Mouse (Mus musculus) hindbrain, embryonic 13.5 days (tissue): ENCODE results near the gene Plcg2. TPM values are rescaled to one million over a fixed set of nuclear protein-coding genes. Genes with fewer than 3 reads are reported as not detected.

ENCODE experiments used
- ATAC-seq: fragments of 200-750 bp; cut with Nextera tagmentation; 2 replicates; pipeline ENCODE4 v1.8.0; 2017; ENCODE audit warnings: moderate TSS enrichment; ENCODE audit not compliant: low FRiP score
- H3K27ac ChIP-seq: fragments of 300-500 bp; sonication (generic); 2 replicates; pipeline ENCODE4 v1.5.1; 2015; ENCODE audit warnings: inconsistent platforms, mild to moderate bottlenecking, moderate library complexity
- H3K27me3 ChIP-seq: fragments of 300-500 bp; sonication (generic); 2 replicates; pipeline ENCODE4 v1.6.1; 2015; ENCODE audit warnings: mild to moderate bottlenecking, inconsistent platforms
- H3K36me3 ChIP-seq: fragments of 300-500 bp; sonication (generic); 2 replicates; pipeline ENCODE4 v1.6.1; 2015; ENCODE audit warnings: mild to moderate bottlenecking, inconsistent platforms
- H3K4me1 ChIP-seq: fragments of 300-500 bp; sonication (generic); replicated peaks from 2 replicates; pipeline ENCODE4 v1.6.1; 2015; ENCODE audit warnings: inconsistent platforms
- H3K4me2 ChIP-seq: fragments of 300-500 bp; sonication (generic); 2 replicates; pipeline ENCODE4 v1.6.1; 2015; ENCODE audit warnings: inconsistent platforms, mild to moderate bottlenecking, moderate library complexity
- H3K4me3 ChIP-seq: fragments of 300-500 bp; sonication (generic); 2 replicates; pipeline ENCODE4 v1.5.1; 2015; ENCODE audit warnings: mild to moderate bottlenecking, inconsistent platforms
- H3K9ac ChIP-seq: fragments of 300-500 bp; sonication (generic); 2 replicates; pipeline ENCODE4 v1.6.1; 2015; ENCODE audit warnings: mild to moderate bottlenecking, inconsistent platforms
- H3K9me3 ChIP-seq: fragments of 300-500 bp; sonication (generic); 2 replicates; pipeline ENCODE4 v1.6.1; 2016; ENCODE audit warnings: inconsistent platforms
- WGBS: fragments of 180-500 bp; shearing (Covaris S2); methylation state at CpG from one replicate; pipeline ENCODE4 v1.1.7; 2015; 5-methylcytosine and 5-hydroxymethylcytosine counted together
- polyA plus RNA-seq: library from polyadenylated mRNA; unstranded; fragments of >200 nt; fragmentation: Nextera tagmentation; extraction: Ambion mirVana; gene quantifications from 2 replicates; pipeline ENCODE4 v1.2.1, GENCODE M21; 2015

The Plcg2 gene
- polyA plus RNA-seq, 1 experiment from 2014 or later = 1.3 TPM

GRCm38 (mm10) chr8:117529177-117529576, 31.1 kb downstream of the Plcg2 start:
- Histone ChIP-seq H3K4me3 (no peak overlapping the region), H3K9me3 (no peaks in the 10 kb centered on the region), H3K4me1 (peaks cover 6% of the 10 kb centered on the region), H3K27ac (no peak overlapping the region), H3K9ac (no peak overlapping the region), H3K27me3 (no peaks in the 10 kb centered on the region), H3K36me3 (no peaks in the 10 kb centered on the region), H3K4me2 (no peak overlapping the region)
- 80% methylated on average over 5 of the region's 5 CpGs for WGBS
- no peak for ATAC-seq

GRCm38 (mm10) chr8:117532381-117532972, 34.4 kb downstream of the Plcg2 start:
- Histone ChIP-seq H3K4me1 (no peaks in the 10 kb centered on the region), H3K4me3 (no peak overlapping the region), H3K4me2 (no peak overlapping the region), H3K9ac (no peak overlapping the region), H3K27ac (no peak overlapping the region), H3K27me3 (no peaks in the 10 kb centered on the region), H3K9me3 (0 out of 2 replicates have a peak, but pooled peaks cover 3% of the 10 kb centered on the region), H3K36me3 (no peaks in the 10 kb centered on the region)
- 91% methylated on average over 15 of the region's 15 CpGs for WGBS
- no peak for ATAC-seq

GRCm38 (mm10) chr8:117536862-117537261, 38.8 kb downstream of the Plcg2 start:
- Histone ChIP-seq H3K27me3 (no peaks in the 10 kb centered on the region), H3K9me3 (0 out of 2 replicates have a peak, but pooled peaks cover 3% of the 10 kb centered on the region), H3K9ac (no peak overlapping the region), H3K4me2 (no peak overlapping the region), H3K4me3 (no peak overlapping the region), H3K4me1 (no peaks in the 10 kb centered on the region), H3K27ac (no peak overlapping the region), H3K36me3 (no peaks in the 10 kb centered on the region)
- 83% methylated on average over 6 of the region's 6 CpGs for WGBS
- no peak for ATAC-seq

DNA sequence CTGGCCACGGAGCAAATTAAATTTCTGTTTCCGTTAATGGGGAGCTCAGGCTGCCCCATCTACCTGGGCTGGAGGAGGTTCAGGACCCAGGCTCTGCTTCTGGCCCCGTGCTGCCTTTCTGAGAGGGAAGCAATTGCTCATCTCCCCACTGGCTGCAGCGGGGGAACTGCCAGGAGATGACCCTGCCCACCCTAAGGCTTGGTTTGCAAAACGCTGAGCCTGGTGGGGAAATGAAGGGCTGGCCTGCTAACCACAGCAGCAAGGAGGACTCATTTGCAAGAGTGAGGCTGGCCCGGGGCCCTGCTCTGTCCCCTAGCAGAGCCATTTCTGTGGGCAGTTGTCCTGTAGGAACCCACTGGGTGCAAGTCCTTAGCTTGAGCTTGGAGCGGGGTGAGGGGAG, 39.7 kb downstream of the Plcg2 start:
- 72% methylated on average over 7 of the region's 7 CpGs for WGBS
- no peak overlapping the region for H3K4me3 ChIP-seq
- no peak overlapping the region for H3K4me2 ChIP-seq
- H3K4me1 ChIP-seq = no peaks in the 10 kb centered on the region
- no peaks in the 10 kb centered on the region for H3K27me3 ChIP-seq
- no peak overlapping the region for H3K9ac ChIP-seq
- no peaks in the 10 kb centered on the region for H3K36me3 ChIP-seq
- ATAC-seq = no peak
- 0 out of 2 replicates have a peak, but pooled peaks cover 3% of the 10 kb centered on the region for H3K9me3 ChIP-seq
- no peak overlapping the region for H3K27ac ChIP-seq

- Histone ChIP-seq H3K4me3 (no peak overlapping the region), H3K4me1 (no peaks in the 10 kb centered on the region)
- ATAC-seq = no peak
Measured at GRCm38 (mm10) chr8:117542951-117543350, 44.9 kb downstream of the Plcg2 start.

DNA sequence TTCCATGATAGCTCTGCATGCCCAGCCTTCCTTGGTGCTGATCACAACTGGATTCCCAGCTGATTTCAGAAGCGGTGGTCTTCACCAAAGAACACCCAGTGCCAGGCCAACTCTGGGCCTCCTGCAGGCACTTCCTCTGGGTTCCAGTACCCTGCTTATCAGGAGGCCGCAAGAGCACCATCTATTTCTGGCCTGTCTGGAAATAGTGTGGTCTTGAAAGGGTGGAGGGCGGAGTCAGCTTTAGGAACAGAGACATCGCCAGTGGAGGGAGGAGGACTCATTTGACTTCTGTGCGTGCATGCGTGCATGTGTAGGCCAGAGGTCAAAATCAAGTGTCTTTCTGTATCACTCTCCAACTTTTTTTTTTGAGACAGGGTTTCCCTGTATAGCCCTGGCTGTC, 45.7 kb downstream of the Plcg2 start:
- Histone ChIP-seq H3K9me3 (no peaks in the 10 kb centered on the region), H3K4me3 (no peak overlapping the region), H3K27ac (no peak overlapping the region), H3K4me1 (no peaks in the 10 kb centered on the region), H3K36me3 (no peaks in the 10 kb centered on the region), H3K27me3 (no peaks in the 10 kb centered on the region), H3K4me2 (no peak overlapping the region), H3K9ac (no peak overlapping the region)
- ATAC-seq = no peak
- WGBS = 74% methylated on average over 6 of the region's 6 CpGs

More at GRCm38 (mm10) chr8:117542951-117543350, 44.9 kb downstream of the Plcg2 start:
- no peaks in the 10 kb centered on the region for H3K9me3 ChIP-seq
- no peaks in the 10 kb centered on the region for H3K27me3 ChIP-seq
- no peak overlapping the region for H3K4me2 ChIP-seq
- no peaks in the 10 kb centered on the region for H3K36me3 ChIP-seq
- no peak overlapping the region for H3K9ac ChIP-seq
- H3K27ac ChIP-seq = no peak overlapping the region

GRCm38 (mm10) chr8:117545043-117545442, 47.0 kb downstream of the Plcg2 start:
- Histone ChIP-seq H3K4me2 (no peak overlapping the region), H3K27ac (no peak overlapping the region), H3K9me3 (no peaks in the 10 kb centered on the region), H3K27me3 (no peaks in the 10 kb centered on the region), H3K4me3 (no peak overlapping the region), H3K36me3 (no peaks in the 10 kb centered on the region), H3K4me1 (no peaks in the 10 kb centered on the region), H3K9ac (no peak overlapping the region)
- 56% methylated on average over 8 of the region's 8 CpGs for WGBS
- ATAC-seq = no peak

DNA sequence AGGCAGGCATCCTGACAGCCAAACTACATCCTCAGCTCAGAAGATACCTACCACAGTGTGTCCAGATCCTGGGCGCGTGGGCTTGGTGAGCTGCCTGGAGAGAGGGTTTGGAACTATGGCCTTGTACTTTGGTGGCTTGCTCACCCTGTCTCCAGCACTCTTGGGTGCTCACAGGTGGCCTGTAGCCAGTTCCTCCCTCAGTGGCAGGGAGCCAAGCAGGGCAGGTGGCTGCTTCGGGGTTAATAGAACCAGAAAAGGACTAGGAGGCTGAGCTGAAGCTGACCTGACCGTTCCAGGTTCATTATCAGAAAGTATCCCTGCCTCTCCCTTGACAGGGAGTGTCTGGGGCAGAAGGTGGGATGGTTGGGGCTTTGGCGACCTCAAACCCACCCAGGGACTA, 48.3 kb downstream of the Plcg2 start:
- Histone ChIP-seq H3K9ac (no peak overlapping the region), H3K4me1 (no peaks in the 10 kb centered on the region), H3K4me2 (no peak overlapping the region), H3K36me3 (no peaks in the 10 kb centered on the region), H3K9me3 (no peaks in the 10 kb centered on the region), H3K27me3 (no peaks in the 10 kb centered on the region), H3K27ac (no peak overlapping the region), H3K4me3 (no peak overlapping the region)
- no peak for ATAC-seq
- WGBS = 87% methylated on average over 5 of the region's 5 CpGs

GRCm38 (mm10) chr8:117547945-117548344, 49.9 kb downstream of the Plcg2 start:
- Histone ChIP-seq H3K9me3 (no peaks in the 10 kb centered on the region), H3K4me2 (no peak overlapping the region), H3K36me3 (no peaks in the 10 kb centered on the region), H3K4me3 (no peak overlapping the region), H3K27ac (no peak overlapping the region), H3K9ac (no peak overlapping the region), H3K27me3 (no peaks in the 10 kb centered on the region), H3K4me1 (no peaks in the 10 kb centered on the region)
- 87% methylated on average over 5 of the region's 5 CpGs for WGBS
- no peak for ATAC-seq

DNA sequence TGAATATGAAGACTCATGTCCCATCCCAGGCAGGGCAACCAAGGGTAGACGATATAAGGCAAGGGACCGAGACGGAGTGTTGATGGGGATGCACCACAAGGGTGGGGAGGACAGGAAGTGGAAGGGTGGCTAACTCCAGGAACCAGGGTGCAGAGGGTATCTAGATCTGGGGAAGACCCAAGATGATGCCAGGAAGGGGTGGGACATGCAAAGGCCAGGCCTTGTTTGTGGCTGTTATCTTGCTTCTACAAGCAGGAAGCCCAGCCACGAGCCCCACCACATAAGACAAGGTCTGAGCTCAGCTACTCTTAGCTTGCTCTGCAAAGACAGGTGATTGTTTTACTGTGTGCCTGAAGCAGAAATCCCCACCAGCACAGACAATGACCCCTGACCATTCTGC, 50.4 kb downstream of the Plcg2 start:
- no peak overlapping the region for H3K4me2 ChIP-seq
- H3K36me3 ChIP-seq = no peaks in the 10 kb centered on the region
- H3K9ac ChIP-seq = no peak overlapping the region
- WGBS = 86% methylated on average over 4 of the region's 4 CpGs
- no peaks in the 10 kb centered on the region for H3K9me3 ChIP-seq
- no peak overlapping the region for H3K4me3 ChIP-seq
- H3K27me3 ChIP-seq = no peaks in the 10 kb centered on the region
- no peaks in the 10 kb centered on the region for H3K4me1 ChIP-seq
- ATAC-seq = no peak
- no peak overlapping the region for H3K27ac ChIP-seq

DNA sequence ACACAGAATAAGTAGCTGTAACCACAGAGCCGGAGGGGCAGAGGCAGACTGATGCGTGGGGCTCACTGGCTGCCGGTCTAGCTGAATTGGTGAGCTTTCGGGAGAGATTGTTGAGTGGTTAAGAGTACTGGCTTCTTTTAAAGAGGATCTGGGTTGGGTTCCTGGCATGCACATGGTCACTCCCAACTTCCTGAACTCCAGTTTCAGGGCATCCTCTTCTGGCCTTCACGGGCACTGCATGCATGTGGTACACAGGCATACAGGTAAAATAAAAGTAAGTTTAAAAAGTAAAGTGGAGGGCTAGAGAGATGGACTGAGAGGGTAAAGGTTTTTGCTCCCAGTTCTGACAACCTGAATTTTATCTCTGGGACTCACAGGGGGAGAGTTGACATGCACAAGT, 52.4 kb downstream of the Plcg2 start:
- no peaks in the 10 kb centered on the region for H3K9me3 ChIP-seq
- H3K4me1 ChIP-seq = no peaks in the 10 kb centered on the region
- 95% methylated on average over 5 of the region's 5 CpGs for WGBS
- no peaks in the 10 kb centered on the region for H3K27me3 ChIP-seq
- no peak overlapping the region for H3K27ac ChIP-seq
- H3K36me3 ChIP-seq = no peaks in the 10 kb centered on the region
- H3K4me3 ChIP-seq = no peak overlapping the region
- no peak overlapping the region for H3K4me2 ChIP-seq
- no peak for ATAC-seq
- H3K9ac ChIP-seq = no peak overlapping the region

- WGBS = 78% methylated on average over 4 of the region's 4 CpGs
- ATAC-seq = no peak
- 0 out of 2 replicates have a peak, but pooled peaks cover 3% of the 10 kb centered on the region for H3K4me1 ChIP-seq
Measured at GRCm38 (mm10) chr8:117561014-117561413, 62.9 kb downstream of the Plcg2 start.

DNA sequence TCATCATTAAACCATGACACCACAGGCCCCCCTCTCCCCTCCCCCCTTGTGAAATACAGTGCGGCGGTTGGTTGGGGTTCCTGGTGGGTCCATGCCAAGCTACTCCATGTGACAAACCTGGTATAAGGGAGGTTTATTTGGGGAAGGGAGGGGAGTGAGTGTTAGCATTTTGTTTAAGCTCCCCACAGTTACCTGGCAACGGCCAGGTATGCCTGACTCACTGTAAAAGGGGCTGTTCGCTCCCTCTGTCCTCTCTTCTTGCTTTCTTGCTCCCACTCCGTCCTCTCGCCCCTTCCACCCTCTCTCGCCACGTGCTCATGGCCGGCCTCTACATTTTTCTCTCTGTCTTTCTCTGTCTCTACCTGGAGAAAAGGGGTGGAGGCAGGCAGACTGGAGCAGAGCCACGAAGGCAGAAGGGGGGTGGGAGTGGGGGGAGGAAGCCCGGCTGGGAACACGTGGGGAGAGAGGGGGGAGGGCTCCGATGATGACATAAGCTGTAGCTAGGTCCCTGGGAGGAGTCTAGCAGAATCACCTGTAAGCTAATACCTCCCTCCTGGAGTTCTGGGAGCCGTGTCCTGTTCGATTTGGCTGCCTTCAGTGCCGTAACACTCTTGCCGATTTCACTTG, 63.8 kb downstream of the Plcg2 start:
- Histone ChIP-seq H3K27me3 (peaks cover 19% of the 10 kb centered on the region), H3K4me2 (peak overlapping the region; percentile 34), H3K9me3 (no peaks in the 10 kb centered on the region), H3K36me3 (no peaks in the 10 kb centered on the region), H3K27ac (no peak overlapping the region), H3K9ac (no peak overlapping the region), H3K4me3 (peak overlapping the region; percentile 3; the same call in 1 of the 2 replicates), H3K4me1 (0 out of 2 replicates have a peak, but pooled peaks cover 3% of the 10 kb centered on the region)
- WGBS = 26% methylated on average over 17 of the region's 17 CpGs
- no peak for ATAC-seq

More at GRCm38 (mm10) chr8:117561014-117561413, 62.9 kb downstream of the Plcg2 start:
- Histone ChIP-seq H3K9ac (no peak overlapping the region), H3K9me3 (no peaks in the 10 kb centered on the region), H3K36me3 (no peaks in the 10 kb centered on the region), H3K27ac (no peak overlapping the region), H3K27me3 (peaks cover 19% of the 10 kb centered on the region), H3K4me3 (no peak overlapping the region), H3K4me2 (no peak overlapping the region)
